9 mouse cellular contexts compared by ENCODE assay signal in genomic region chr11:12032831-12033230, GRCm38 (mm10). TPM values are rescaled to one million over a fixed set of nuclear protein-coding genes. Genes with fewer than 3 reads are reported as not detected.
DNase-seq lines count a peak whose midpoint lies in the region; ATAC-seq lines count a peak whose summit lies in the region.
"Had no signal": no experiment of that assay in that cellular context is flagged by ENCODE, and none has a peak within 500 bp of the region (broad histone marks: within the 10 kb centered on the region; RNA-seq: fewer than 3 reads in every experiment).

No protein-coding gene starts in this region.

- intact Hi-C loops in heart, postnatal 14 days (cut with DNase I): no loop called here

- peaks cover 100% of the 10 kb centered on the region for H3K27me3 ChIP-seq in hindbrain, embryonic 10.5 days (ENCODE audit: insufficient read depth, poor library complexity, severe bottlenecking)
- H3K27me3 ChIP-seq in hindbrain, embryonic 14.5 days (ENCODE audit: control insufficient read depth, insufficient read depth, low read length): peaks cover 91% of the 10 kb centered on the region
- H3K27me3 ChIP-seq in embryonic facial prominence, embryonic 12.5 days: peaks cover 86% of the 10 kb centered on the region
- peaks cover 69% of the 10 kb centered on the region for H3K27me3 ChIP-seq in liver, embryonic 16.5 days (ENCODE audit: control insufficient read depth, insufficient read depth, low read depth, low read length)

- H3K4me2 ChIP-seq in hindbrain, embryonic 14.5 days (replicated peaks): no peak overlapping the region; the same call in 1 of the 2 replicates
- H3K4me2 ChIP-seq in embryonic facial prominence, embryonic 12.5 days (replicated peaks): peak overlapping the region; percentile 63
- H3K4me2 ChIP-seq in liver, embryonic 16.5 days (ENCODE audit: low read depth, low read length): peak overlapping the region; percentile 19

- whole genome bisulfite sequencing in hindbrain, embryonic 10.5 days: 34% methylated on average over 5 of the region's 5 CpGs
- WGBS in hindbrain, embryonic 14.5 days: 22% methylated on average over 5 of the region's 5 CpGs
- WGBS in embryonic facial prominence, embryonic 12.5 days: 31% methylated on average over 5 of the region's 5 CpGs
- WGBS in liver, embryonic 16.5 days (ENCODE audit: insufficient replicate concordance): 23% methylated on average over 5 of the region's 5 CpGs

- peak overlapping the region; percentile 72 for H3K4me3 ChIP-seq in hindbrain, embryonic 10.5 days
- H3K4me3 ChIP-seq in hindbrain, embryonic 14.5 days (replicated peaks; ENCODE audit: low read length): no peak overlapping the region
- H3K4me3 ChIP-seq in embryonic facial prominence, embryonic 12.5 days: peak overlapping the region; percentile 29
- peak overlapping the region; percentile 13 for H3K4me3 ChIP-seq in liver, embryonic 16.5 days (ENCODE audit: low read depth, low read length)

- peaks cover 48% of the 10 kb centered on the region for H3K36me3 ChIP-seq in hindbrain, embryonic 10.5 days
- H3K36me3 ChIP-seq in hindbrain, embryonic 14.5 days (replicated peaks; ENCODE audit: control insufficient read depth, insufficient read depth): no peaks in the 10 kb centered on the region
- peaks cover 22% of the 10 kb centered on the region for H3K36me3 ChIP-seq in embryonic facial prominence, embryonic 12.5 days
- peaks cover 3% of the 10 kb centered on the region for H3K36me3 ChIP-seq in liver, embryonic 16.5 days (ENCODE audit: control insufficient read depth, insufficient read depth)

- H3K9ac ChIP-seq in hindbrain, embryonic 14.5 days: no peak overlapping the region
- H3K9ac ChIP-seq in embryonic facial prominence, embryonic 12.5 days: peak overlapping the region; percentile 11; the same call in 1 of the 2 replicates
- no peak overlapping the region for H3K9ac ChIP-seq in liver, embryonic 16.5 days (ENCODE audit: low read depth, low read length)

- DNase-seq in hindbrain, embryonic 10.5 days (ENCODE audit: low spot score): peak; percentile 23
- DNase-seq in hindbrain, embryonic 14.5 days (ENCODE audit: low spot score): no peak
- DNase-seq in heart, postnatal 14 days: peak; percentile 24 to 32
- DNase-seq in c-Kit-positive CD71-positive TER-119-positive erythroid progenitor cells, embryonic 14.5 days (ENCODE audit: low spot score): no peak
- DNase-seq in urinary bladder, postnatal 36 days (ENCODE audit: low spot score in 2 of 2): no peak
- DNase-seq in adrenal gland, adult 18-20 months (ENCODE audit: low spot score in 2 of 2): no peak
- DNase-seq: thymus, postnatal 14 days had no signal

- H3K9me3 ChIP-seq in hindbrain, embryonic 10.5 days: peaks cover 16% of the 10 kb centered on the region
- 0 out of 2 replicates have a peak, but pooled peaks cover 3% of the 10 kb centered on the region for H3K9me3 ChIP-seq in hindbrain, embryonic 14.5 days (ENCODE audit: control insufficient read depth, low read length)
- peaks cover 13% of the 10 kb centered on the region for H3K9me3 ChIP-seq in embryonic facial prominence, embryonic 12.5 days
- H3K9me3 ChIP-seq in liver, embryonic 16.5 days (replicated peaks; ENCODE audit: control insufficient read depth, low read length): no peaks in the 10 kb centered on the region

- peaks cover 16% of the 10 kb centered on the region for H3K4me1 ChIP-seq in hindbrain, embryonic 10.5 days (replicated peaks)
- H3K4me1 ChIP-seq in hindbrain, embryonic 14.5 days (replicated peaks; ENCODE audit: control insufficient read depth, insufficient read depth, low read length): 0 out of 2 replicates have a peak, but pooled peaks cover 7% of the 10 kb centered on the region
- no peaks in the 10 kb centered on the region; the same call in 1 of the 2 replicates for H3K4me1 ChIP-seq in embryonic facial prominence, embryonic 12.5 days
- H3K4me1 ChIP-seq in liver, embryonic 16.5 days (ENCODE audit: control insufficient read depth, low read depth, low read length): no peaks in the 10 kb centered on the region; the same call in 1 of the 2 replicates

- peak overlapping the region; percentile 97 for H3K27ac ChIP-seq in hindbrain, embryonic 10.5 days
- H3K27ac ChIP-seq in hindbrain, embryonic 14.5 days: no peak overlapping the region
- 0 out of 2 replicates have a peak overlapping the region, but pooled peaks have one; percentile 36 for H3K27ac ChIP-seq in embryonic facial prominence, embryonic 12.5 days
- H3K27ac ChIP-seq in liver, embryonic 16.5 days (ENCODE audit: low read length): no peak overlapping the region

- ATAC-seq in hindbrain, embryonic 14.5 days (ENCODE audit: low FRiP score): no peak
- ATAC-seq in embryonic facial prominence, embryonic 12.5 days (ENCODE audit: insufficient number of reproducible peaks, insufficient read depth, low FRiP score, low TSS enrichment): no peak
- ATAC-seq in liver, embryonic 16.5 days (ENCODE audit: low read depth): no peak

RNA-seq across cellular contexts. Expression of gene Grb10, which starts 5.7 kb away (rescaled TPM):
- polyA plus RNA-seq in hindbrain, embryonic 10.5 days (2016; fragmentation: Nextera tagmentation; extraction: Ambion mirVana): 410 and 548 TPM in 2 replicates
- 38.5 and 49.5 TPM in 2 replicates for polyA plus RNA-seq in hindbrain, embryonic 14.5 days (2014; fragmentation: Nextera tagmentation; extraction: Ambion mirVana)
- 584 and 638 TPM in 2 replicates for polyA plus RNA-seq in embryonic facial prominence, embryonic 12.5 days (2016; fragmentation: Nextera tagmentation; extraction: Ambion mirVana)
- total RNA-seq in heart, postnatal 14 days (2021): 100 to 1,000 TPM; 138 to 163 TPM
- polyA plus RNA-seq in liver, embryonic 16.5 days (2015; fragmentation: Nextera tagmentation; extraction: Ambion mirVana): 209 and 240 TPM in 2 replicates
- total RNA-seq in adrenal gland, adult 18-20 months (2021): 10 to 100 TPM; 61.1 to 71.2 TPM

Comparison
In these comparisons a context has a peak if more than half of its experiments do, and no peak if none do; other contexts are left out.
1. DNase-seq: peak in hindbrain, embryonic 10.5 days (single experiment) and heart, postnatal 14 days (2 of 2); none in hindbrain, embryonic 14.5 days (single experiment), c-Kit-positive CD71-positive TER-119-positive erythroid progenitor cells, embryonic 14.5 days (single experiment), urinary bladder, postnatal 36 days (0 of 2) and adrenal gland, adult 18-20 months (0 of 2).
2. H3K27ac ChIP-seq: peak in hindbrain, embryonic 10.5 days (single experiment) and embryonic facial prominence, embryonic 12.5 days (single experiment); none in hindbrain, embryonic 14.5 days (single experiment) and liver, embryonic 16.5 days (single experiment).